In the genomic region with DNA sequence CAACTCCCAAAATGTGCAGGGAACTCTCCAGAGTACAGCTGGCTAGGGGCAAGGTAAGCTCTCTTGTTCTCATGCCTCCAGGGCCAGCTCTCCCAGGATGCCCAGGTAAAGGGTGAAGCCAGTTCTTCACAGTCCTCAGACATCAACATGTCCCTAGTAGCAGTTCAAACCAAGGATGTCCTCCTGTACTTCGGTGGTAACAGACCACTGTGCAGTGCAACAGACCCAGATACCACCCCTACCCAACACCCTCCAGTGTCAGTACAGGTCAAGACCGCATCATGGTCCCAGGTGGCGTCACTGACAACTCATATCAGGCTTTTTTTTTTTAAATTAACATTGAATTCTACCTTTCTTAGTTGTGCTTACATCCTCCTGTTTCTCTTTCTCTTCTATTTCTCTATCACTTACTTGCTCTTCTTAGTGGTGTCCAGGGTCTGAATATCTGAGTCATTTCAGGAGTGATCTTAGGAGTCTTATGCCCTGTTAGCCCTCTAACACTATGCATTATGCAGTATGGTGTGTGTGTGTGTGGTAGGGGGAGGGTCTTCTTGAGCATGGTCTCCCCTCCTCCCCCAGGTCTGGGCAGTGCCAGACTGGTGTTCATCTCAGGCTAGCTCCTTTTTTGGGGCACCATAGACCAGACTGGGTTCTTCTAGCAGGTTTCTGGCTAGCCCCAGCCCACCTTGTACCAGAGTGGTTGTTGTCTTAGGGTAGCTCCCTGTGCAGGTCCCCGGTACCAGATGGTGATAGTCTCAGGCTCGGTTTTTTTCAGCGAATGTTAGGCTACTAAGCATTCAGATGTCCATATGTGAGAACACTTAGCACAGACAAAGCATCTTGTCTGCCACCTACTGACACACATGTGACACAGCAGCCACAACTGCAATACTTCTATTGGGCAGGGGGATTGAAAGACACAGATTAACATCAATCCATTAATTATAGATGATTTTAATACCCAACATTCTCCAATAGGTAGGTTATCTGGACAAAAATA, we compare ENCODE assay signal across 9 mouse cellular contexts. TPM values are rescaled to one million over a fixed set of nuclear protein-coding genes. Genes with fewer than 3 reads are reported as not detected.
DNase-seq lines count a peak whose midpoint lies in the region; ATAC-seq lines count a peak whose summit lies in the region.
"Had no signal": no experiment of that assay in that cellular context is flagged by ENCODE, and none has a peak within 500 bp of the region (broad histone marks: within the 10 kb centered on the region; RNA-seq: fewer than 3 reads in every experiment).

No protein-coding gene starts in this region.

- H3K9ac ChIP-seq in heart, embryonic 13.5 days = no peak overlapping the region
- peak overlapping the region; percentile 10; the same call in 1 of the 2 replicates for H3K9ac ChIP-seq in liver, embryonic 16.5 days (ENCODE audit: low read depth, low read length)
- no peak overlapping the region for H3K9ac ChIP-seq in neural tube, embryonic 14.5 days (replicated peaks; ENCODE audit: low read depth, low read length)

- 47% methylated on average over 6 of the region's 6 CpGs for WGBS in heart, embryonic 13.5 days
- 39% methylated on average over 6 of the region's 6 CpGs for WGBS in liver, embryonic 16.5 days (ENCODE audit: insufficient replicate concordance)
- WGBS in neural tube, embryonic 14.5 days = 53% methylated on average over 6 of the region's 6 CpGs

- no peak; the same call in 1 of the 2 replicates for ATAC-seq in heart, embryonic 13.5 days (ENCODE audit: extremely low read depth, insufficient number of reproducible peaks, low FRiP score, low TSS enrichment)
- peak; percentile 79 for ATAC-seq in liver, embryonic 16.5 days (ENCODE audit: low read depth)
- peak; percentile 97 for ATAC-seq in neural tube, embryonic 14.5 days (ENCODE audit: low read depth)

- H3K4me1 ChIP-seq in heart, embryonic 13.5 days = peaks cover 2% of the 10 kb centered on the region
- peaks cover 4% of the 10 kb centered on the region for H3K4me1 ChIP-seq in liver, embryonic 16.5 days (ENCODE audit: control insufficient read depth, low read depth, low read length)
- no peaks in the 10 kb centered on the region for H3K4me1 ChIP-seq in neural tube, embryonic 14.5 days (ENCODE audit: control insufficient read depth, insufficient read depth, low read length)

- H3K9me3 ChIP-seq in heart, embryonic 13.5 days = no peaks in the 10 kb centered on the region
- H3K9me3 ChIP-seq in liver, embryonic 16.5 days (replicated peaks; ENCODE audit: control insufficient read depth, low read length) = no peaks in the 10 kb centered on the region
- H3K9me3 ChIP-seq in neural tube, embryonic 14.5 days (ENCODE audit: control insufficient read depth, low read length) = no peaks in the 10 kb centered on the region

- H3K27me3 ChIP-seq in heart, embryonic 13.5 days (replicated peaks) = no peaks in the 10 kb centered on the region
- no peaks in the 10 kb centered on the region for H3K27me3 ChIP-seq in liver, embryonic 16.5 days (ENCODE audit: control insufficient read depth, insufficient read depth, low read depth, low read length)
- no peaks in the 10 kb centered on the region for H3K27me3 ChIP-seq in neural tube, embryonic 14.5 days (ENCODE audit: control insufficient read depth, insufficient read depth, low read length)

- no peak overlapping the region for H3K4me3 ChIP-seq in heart, embryonic 13.5 days
- H3K4me3 ChIP-seq in liver, embryonic 16.5 days (ENCODE audit: low read depth, low read length) = no peak overlapping the region
- no peak overlapping the region for H3K4me3 ChIP-seq in neural tube, embryonic 14.5 days (ENCODE audit: low read depth, low read length)

- no peak overlapping the region for H3K27ac ChIP-seq in heart, embryonic 13.5 days (replicated peaks)
- H3K27ac ChIP-seq in liver, embryonic 16.5 days (ENCODE audit: low read length) = no peak overlapping the region; the same call in 1 of the 2 replicates
- H3K27ac ChIP-seq in neural tube, embryonic 14.5 days (ENCODE audit: low read depth, low read length) = no peak overlapping the region

- DNase-seq in 3134 (ENCODE audit: extremely low read depth, insufficient read length, low spot score) (peak; percentile 19), ES-CJ7 (ENCODE audit: low read depth, low spot score) (peak; percentile 58)
- peak; percentile 71 for DNase-seq in embryo, embryonic 10.5 days (ENCODE audit: low spot score)
- DNase-seq in kidney, postnatal 10 days = peak; percentile 34
- DNase-seq in urinary bladder, postnatal 10 days (ENCODE audit: low spot score) = no peak

- H3K4me2 ChIP-seq in heart, embryonic 13.5 days = peak overlapping the region; percentile 43
- no peak overlapping the region for H3K4me2 ChIP-seq in liver, embryonic 16.5 days (ENCODE audit: low read depth, low read length)
- H3K4me2 ChIP-seq in neural tube, embryonic 14.5 days (ENCODE audit: low read depth, low read length) = 0 out of 2 replicates have a peak overlapping the region, but pooled peaks have one; percentile 12

- no peaks in the 10 kb centered on the region for H3K36me3 ChIP-seq in heart, embryonic 13.5 days
- H3K36me3 ChIP-seq in liver, embryonic 16.5 days (ENCODE audit: control insufficient read depth, insufficient read depth) = no peaks in the 10 kb centered on the region
- H3K36me3 ChIP-seq in neural tube, embryonic 14.5 days (ENCODE audit: control insufficient read depth, insufficient read depth, low read length) = no peaks in the 10 kb centered on the region

RNA-seq across cellular contexts. Expression of gene Vmn1r21, which starts 9.2 kb away (rescaled TPM):
- polyA plus RNA-seq in heart, embryonic 13.5 days (2015; fragmentation: Nextera tagmentation; extraction: Ambion mirVana) = not detected in 2 replicates
- polyA plus RNA-seq in liver, embryonic 16.5 days (2015; fragmentation: Nextera tagmentation; extraction: Ambion mirVana) = not detected in 2 replicates
- 0.16 TPM in 1 of 2 replicates, not detected in the other for polyA plus RNA-seq in neural tube, embryonic 14.5 days (2014; fragmentation: Nextera tagmentation; extraction: Ambion mirVana)

RNA-seq across cellular contexts. Expression of gene Vopp1, which starts 34.4 kb away (rescaled TPM):
- polyA plus RNA-seq in heart, embryonic 13.5 days (2015; fragmentation: Nextera tagmentation; extraction: Ambion mirVana) = 30.3 and 31.7 TPM in 2 replicates
- polyA plus RNA-seq in liver, embryonic 16.5 days (2015; fragmentation: Nextera tagmentation; extraction: Ambion mirVana) = 58.2 and 62.5 TPM in 2 replicates
- polyA plus RNA-seq in neural tube, embryonic 14.5 days (2014; fragmentation: Nextera tagmentation; extraction: Ambion mirVana) = 91.4 and 148 TPM in 2 replicates

RNA-seq across cellular contexts. Expression of gene Vmn1r22, which starts 48.5 kb away (rescaled TPM):
- polyA plus RNA-seq in heart, embryonic 13.5 days (2015; fragmentation: Nextera tagmentation; extraction: Ambion mirVana) = not detected in 2 replicates
- not detected in 2 replicates for polyA plus RNA-seq in liver, embryonic 16.5 days (2015; fragmentation: Nextera tagmentation; extraction: Ambion mirVana)
- polyA plus RNA-seq in neural tube, embryonic 14.5 days (2014; fragmentation: Nextera tagmentation; extraction: Ambion mirVana) = not detected in 2 replicates
- polyA plus RNA-seq: testis, adult 2 months had no signal
